Mouse (Mus musculus) liver, embryonic 14.5 days (tissue): Measurements from ENCODE around the gene Dock11. TPM values are rescaled to one million over a fixed set of nuclear protein-coding genes. Genes with fewer than 3 reads are reported as not detected.

Experiments used
- ATAC-seq: fragments of 200-750 bp; cut with Nextera tagmentation; 2 replicates; pipeline ENCODE4 v1.8.0; 2017; ENCODE audit warnings: moderate number of reproducible peaks, mild to moderate bottlenecking, moderate library complexity; ENCODE audit not compliant: insufficient read depth
- DNase-seq, 3 experiments: peaks; one replicate each; pipeline ENCODE4 v3.0.0-alpha.2; 2012 to 2013; ENCODE audit warnings: low read depth in 3 of 3, low spot score in 3 of 3
- H3K27ac ChIP-seq: fragments of 300-500 bp; sonication (generic); 2 replicates; pipeline ENCODE4 v1.5.1; 2014; ENCODE audit warnings: moderate library complexity, mild to moderate bottlenecking, control low read depth, inconsistent platforms
- H3K27me3 ChIP-seq: fragments of 300-500 bp; sonication (generic); 2 replicates; pipeline ENCODE4 v1.6.1; 2014; ENCODE audit warnings: mild to moderate bottlenecking, low read length, moderate library complexity; ENCODE audit not compliant: control insufficient read depth, insufficient read depth
- H3K36me3 ChIP-seq: fragments of 300-500 bp; sonication (generic); replicated peaks from 2 replicates; pipeline ENCODE4 v1.6.1; 2014; ENCODE audit warnings: low read depth; ENCODE audit not compliant: control insufficient read depth, insufficient read depth
- H3K4me1 ChIP-seq, 2 experiments: fragments of 200-500 bp in 1 of 2; fragments of 300-500 bp in 1 of 2; sonication (generic) in 1 of 2; replicated peaks; 2 replicates each; pipeline ENCODE4 v1.6.1; 2012 to 2014; ENCODE audit warnings: antibody characterized with exemption in 1 of 2, inconsistent platforms in 1 of 2, low read length in 1 of 2; ENCODE audit not compliant: control insufficient read depth in 2 of 2, insufficient read depth in 2 of 2
- H3K4me2 ChIP-seq: fragments of 300-500 bp; sonication (generic); 2 replicates; pipeline ENCODE4 v1.6.1; 2014; ENCODE audit warnings: low read depth, mild to moderate bottlenecking, control low read depth, moderate library complexity
- H3K4me3 ChIP-seq, 2 experiments: fragments of 200-500 bp in 1 of 2; fragments of 300-500 bp in 1 of 2; sonication (generic) in 1 of 2; 2 replicates each; pipeline ENCODE4 v1.5.1; 2012 to 2014; ENCODE audit warnings: low read depth in 2 of 2, low read length in 2 of 2, mild to moderate bottlenecking in 2 of 2, control low read depth in 1 of 2, inconsistent platforms in 1 of 2, moderate library complexity in 1 of 2; ENCODE audit not compliant: insufficient read depth in 1 of 2
- H3K9ac ChIP-seq: fragments of 300-500 bp; sonication (generic); replicated peaks from 2 replicates; pipeline ENCODE4 v1.6.1; 2014; ENCODE audit warnings: mild to moderate bottlenecking, control low read depth, moderate library complexity
- H3K9me3 ChIP-seq: fragments of 300-500 bp; sonication (generic); 2 replicates; pipeline ENCODE4 v1.6.1; 2016; ENCODE audit warnings: low read length, mixed read lengths; ENCODE audit not compliant: control insufficient read depth
- CTCF ChIP-seq: IDR thresholded peaks from 2 replicates; pipeline ENCODE4 v1.5.1; 2016; ENCODE audit warnings: antibody characterized with exemption, low read depth, control low read depth
- EP300 ChIP-seq: IDR thresholded peaks from 2 replicates; pipeline ENCODE4 v1.6.1; 2016; ENCODE audit warnings: antibody characterized with exemption, low read depth
- WGBS: fragments of 180-500 bp; shearing (Covaris S2); extraction: QIAGEN DNeasy Blood & Tissue Kit; methylation state at CpG from one replicate; pipeline ENCODE4 v1.1.7; 2014; ENCODE audit not compliant: insufficient replicate concordance; 5-methylcytosine and 5-hydroxymethylcytosine counted together
- polyA plus RNA-seq, 2 experiments: library from polyadenylated mRNA; depleted of rRNA in 1 of 2; stranded (reverse) in 1 of 2; unstranded in 1 of 2; fragments of >200 nt; fragmentation: Nextera tagmentation in 1 of 2; extraction: Ambion mirVana in 1 of 2; gene quantifications; 2 replicates each; pipeline versions ENCODE4 v1.2.1 to v1.2.3; 2012 to 2014

Dock11 gene
- polyA plus RNA-seq (2012; rRNA removed), result 1.0 and 1.9 TPM in 2 replicates
- polyA plus RNA-seq (2014; fragmentation: Nextera tagmentation; extraction: Ambion mirVana), result 2.1 and 2.4 TPM in 2 replicates

GRCm38 (mm10) chrX:35888087-35888895 is at the start of gene Dock11:
Gene Dock11 (plus strand): TSS chrX:35888832.
- DNase-seq (peak in 1 of 3 experiments; percentile 13), ATAC-seq (peak; percentile 35; the same call in 1 of the 2 replicates)
- Histone ChIP-seq H3K4me3 (peak within 1 kb of the TSS; percentile 46 to 50), H3K9me3 (no peaks in the 10 kb centered on the region), H3K4me1 (no peaks in the 10 kb centered on the region), H3K4me2 (peak within 1 kb of the TSS; percentile 50), H3K27ac (no peak within 1 kb of the TSS), H3K27me3 (peaks cover 15% of the 10 kb centered on the region), H3K36me3 (no peaks in the 10 kb centered on the region), H3K9ac (no peak within 1 kb of the TSS)
- TF ChIP-seq CTCF (no peak), EP300 (no peak)
- 10% methylated on average over 15 of the region's 38 CpGs for WGBS

- Histone ChIP-seq H3K4me1 (no peaks in the 10 kb centered on the region), H3K4me3 (no peak overlapping the region), H3K27me3 (no peaks in the 10 kb centered on the region), H3K9ac (no peak overlapping the region), H3K36me3 (no peaks in the 10 kb centered on the region), H3K27ac (no peak overlapping the region), H3K4me2 (no peak overlapping the region), H3K9me3 (no peaks in the 10 kb centered on the region)
- peak; percentile 12; the same call in 1 of the 2 replicates for TF ChIP-seq CTCF
- TF ChIP-seq EP300, result no peak
- 57% methylated on average over 1 of the region's 1 CpGs for WGBS
- DNase-seq (no peak), ATAC-seq (no peak)
These were observed 8.9 kb upstream of the Dock11 start for GRCm38 (mm10) chrX:35879703-35880102.

GRCm38 (mm10) chrX:35888945-35889799 is 540 bp downstream of the Dock11 start:
- Histone ChIP-seq H3K36me3 (no peaks in the 10 kb centered on the region), H3K4me2 (peak overlapping the region; percentile 50), H3K27ac (no peak overlapping the region), H3K9ac (no peak overlapping the region), H3K9me3 (no peaks in the 10 kb centered on the region), H3K27me3 (peaks cover 15% of the 10 kb centered on the region), H3K4me3 (peak overlapping the region; percentile 46 to 50), H3K4me1 (no peaks in the 10 kb centered on the region)
- DNase-seq, result no peak
- TF ChIP-seq CTCF, result no peak
- no peak for TF ChIP-seq EP300
- 10% methylated on average over 52 of the region's 58 CpGs for WGBS
- no peak for ATAC-seq

- no peak overlapping the region for H3K9ac ChIP-seq
- H3K4me2 ChIP-seq, result peak overlapping the region; percentile 50
- H3K27me3 ChIP-seq, result peaks cover 15% of the 10 kb centered on the region
- peak overlapping the region; percentile 46 to 50 for H3K4me3 ChIP-seq
- no peaks in the 10 kb centered on the region for H3K4me1 ChIP-seq
- no peaks in the 10 kb centered on the region for H3K9me3 ChIP-seq
- DNase-seq (no peak), ATAC-seq (no peak)
- no peak overlapping the region for H3K27ac ChIP-seq
- TF ChIP-seq EP300, result no peak
- no peak for TF ChIP-seq CTCF
- 6% methylated on average over 8 of the region's 8 CpGs for whole genome bisulfite sequencing
- H3K36me3 ChIP-seq, result no peaks in the 10 kb centered on the region
These were observed 1.1 kb downstream of the Dock11 start for GRCm38 (mm10) chrX:35889800-35890106.
